Mouse (Mus musculus) neural tube, embryonic 13.5 days (tissue): ENCODE data around the gene Ifrd1. TPM values are rescaled to one million over a fixed set of nuclear protein-coding genes. Genes with fewer than 3 reads are reported as not detected.
A peak's percentile ranks its signal among the peaks of the same experiment; 100 is the strongest.

Source experiments
- ATAC-seq: fragments of 200-750 bp; cut with Nextera tagmentation; 2 replicates; pipeline ENCODE4 v1.8.0; 2017; ENCODE audit warnings: low read depth, mild to moderate bottlenecking, moderate TSS enrichment, moderate library complexity
- H3K27ac ChIP-seq: fragments of 300-500 bp; sonication (generic); replicated peaks from 2 replicates; pipeline ENCODE4 v1.5.1; 2015; ENCODE audit warnings: moderate library complexity, mild to moderate bottlenecking, inconsistent platforms
- H3K27me3 ChIP-seq: fragments of 300-500 bp; sonication (generic); 2 replicates; pipeline ENCODE4 v1.6.1; 2015; ENCODE audit warnings: mild to moderate bottlenecking, inconsistent platforms
- H3K36me3 ChIP-seq: fragments of 300-500 bp; sonication (generic); 2 replicates; pipeline ENCODE4 v1.6.1; 2015; ENCODE audit warnings: mild to moderate bottlenecking, inconsistent platforms
- H3K4me1 ChIP-seq: fragments of 300-500 bp; sonication (generic); replicated peaks from 2 replicates; pipeline ENCODE4 v1.6.1; 2015; ENCODE audit warnings: inconsistent platforms
- H3K4me2 ChIP-seq: fragments of 300-500 bp; sonication (generic); 2 replicates; pipeline ENCODE4 v1.6.1; 2015; ENCODE audit warnings: inconsistent platforms, mild to moderate bottlenecking, moderate library complexity
- H3K4me3 ChIP-seq: fragments of 300-500 bp; sonication (generic); 2 replicates; pipeline ENCODE4 v1.5.1; 2015; ENCODE audit warnings: mild to moderate bottlenecking, inconsistent platforms
- H3K9ac ChIP-seq: fragments of 300-500 bp; sonication (generic); 2 replicates; pipeline ENCODE4 v1.6.1; 2015; ENCODE audit warnings: moderate library complexity, mild to moderate bottlenecking, inconsistent platforms
- H3K9me3 ChIP-seq: fragments of 300-500 bp; sonication (generic); 2 replicates; pipeline ENCODE4 v1.6.1; 2016; ENCODE audit warnings: inconsistent platforms
- WGBS: fragments of 180-500 bp; shearing (Covaris S2); methylation state at CpG from one replicate; pipeline ENCODE4 v1.1.7; 2015; 5-methylcytosine and 5-hydroxymethylcytosine counted together
- polyA plus RNA-seq: library from polyadenylated mRNA; unstranded; fragments of >200 nt; fragmentation: Nextera tagmentation; extraction: Ambion mirVana; gene quantifications from 2 replicates; pipeline ENCODE4 v1.2.1, GENCODE M21; 2015

The Ifrd1 gene
- polyA plus RNA-seq, 1 experiment from 2014 or later, result 153 TPM

GRCm38 (mm10) chr12:40232231-40232630, 16.1 kb downstream of the Ifrd1 start:
- Histone ChIP-seq H3K9me3 (no peaks in the 10 kb centered on the region), H3K27me3 (no peaks in the 10 kb centered on the region), H3K27ac (no peak overlapping the region), H3K4me1 (no peaks in the 10 kb centered on the region), H3K4me2 (no peak overlapping the region), H3K4me3 (no peak overlapping the region), H3K9ac (no peak overlapping the region), H3K36me3 (no peaks in the 10 kb centered on the region)
- 98% methylated on average over 1 of the region's 1 CpGs for WGBS
- no peak for ATAC-seq

GRCm38 (mm10) chr12:40231632-40232031, 16.7 kb downstream of the Ifrd1 start:
- Histone ChIP-seq H3K27ac (no peak overlapping the region), H3K9ac (no peak overlapping the region), H3K4me3 (no peak overlapping the region), H3K4me1 (no peaks in the 10 kb centered on the region), H3K4me2 (no peak overlapping the region), H3K27me3 (no peaks in the 10 kb centered on the region), H3K9me3 (no peaks in the 10 kb centered on the region), H3K36me3 (no peaks in the 10 kb centered on the region)
- no peak for ATAC-seq
- WGBS, result 91% methylated on average over 2 of the region's 2 CpGs

GRCm38 (mm10) chr12:40224171-40224880, 24.0 kb downstream of the Ifrd1 start:
- Histone ChIP-seq H3K27me3 (no peaks in the 10 kb centered on the region), H3K4me3 (no peak overlapping the region), H3K4me1 (peaks cover 23% of the 10 kb centered on the region), H3K36me3 (no peaks in the 10 kb centered on the region), H3K9me3 (no peaks in the 10 kb centered on the region), H3K27ac (no peak overlapping the region), H3K4me2 (no peak overlapping the region), H3K9ac (no peak overlapping the region)
- no peak for ATAC-seq
- 95% methylated on average over 9 of the region's 9 CpGs for WGBS

GRCm38 (mm10) chr12:40223676-40224075, 24.6 kb downstream of the Ifrd1 start:
- peaks cover 23% of the 10 kb centered on the region for H3K4me1 ChIP-seq
- H3K4me3 ChIP-seq, result peak overlapping the region; percentile 82
- H3K4me2 ChIP-seq, result peak overlapping the region; percentile 65
- H3K36me3 ChIP-seq, result no peaks in the 10 kb centered on the region
- peak overlapping the region; percentile 97 for H3K27ac ChIP-seq
- H3K9ac ChIP-seq, result peak overlapping the region; percentile 67
- whole genome bisulfite sequencing, result 62% methylated on average over 10 of the region's 10 CpGs
- ATAC-seq, result no peak
- no peaks in the 10 kb centered on the region for H3K9me3 ChIP-seq
- H3K27me3 ChIP-seq, result no peaks in the 10 kb centered on the region

- no peaks in the 10 kb centered on the region for H3K9me3 ChIP-seq
- H3K27ac ChIP-seq, result peak overlapping the region; percentile 97
- no peaks in the 10 kb centered on the region for H3K27me3 ChIP-seq
- H3K9ac ChIP-seq, result peak overlapping the region; percentile 88
- peak overlapping the region; percentile 82 for H3K4me3 ChIP-seq
- peaks cover 23% of the 10 kb centered on the region for H3K4me1 ChIP-seq
- peak overlapping the region; percentile 65 for H3K4me2 ChIP-seq
- peak; percentile 99 for ATAC-seq
- H3K36me3 ChIP-seq, result no peaks in the 10 kb centered on the region
- under 1% methylated on average over 47 of the region's 47 CpGs for WGBS
These were observed 25.2 kb downstream of the Ifrd1 start for GRCm38 (mm10) chr12:40223082-40223619.

- H3K9me3 ChIP-seq, result no peaks in the 10 kb centered on the region
- under 1% methylated on average over 81 of the region's 81 CpGs for WGBS
- H3K4me2 ChIP-seq, result peak overlapping the region; percentile 65
- H3K4me3 ChIP-seq, result peak overlapping the region; percentile 82
- peak; percentile 97 for ATAC-seq
- peaks cover 23% of the 10 kb centered on the region for H3K4me1 ChIP-seq
- H3K36me3 ChIP-seq, result 0 out of 2 replicates have a peak, but pooled peaks cover 4% of the 10 kb centered on the region
- H3K27ac ChIP-seq, result peak overlapping the region; percentile 97
- H3K9ac ChIP-seq, result peak overlapping the region; percentile 88
- H3K27me3 ChIP-seq, result no peaks in the 10 kb centered on the region
These were observed 25.8 kb downstream of the Ifrd1 start for GRCm38 (mm10) chr12:40222251-40223081.

GRCm38 (mm10) chr12:40221611-40222010, 26.7 kb downstream of the Ifrd1 start:
- no peaks in the 10 kb centered on the region for H3K27me3 ChIP-seq
- peak overlapping the region; percentile 97; the same call in 1 of the 2 replicates for H3K27ac ChIP-seq
- H3K4me2 ChIP-seq, result peak overlapping the region; percentile 65
- peak overlapping the region; percentile 88 for H3K9ac ChIP-seq
- no peak for ATAC-seq
- peak overlapping the region; percentile 82 for H3K4me3 ChIP-seq
- peaks cover 8% of the 10 kb centered on the region; the same call in 1 of the 2 replicates for H3K36me3 ChIP-seq
- WGBS, result 15% methylated on average over 5 of the region's 5 CpGs
- H3K4me1 ChIP-seq, result peaks cover 23% of the 10 kb centered on the region
- H3K9me3 ChIP-seq, result no peaks in the 10 kb centered on the region

- H3K27ac ChIP-seq, result no peak overlapping the region
- H3K9ac ChIP-seq, result peak overlapping the region; percentile 88; the same call in 1 of the 2 replicates
- H3K36me3 ChIP-seq, result peaks cover 12% of the 10 kb centered on the region
- no peaks in the 10 kb centered on the region for H3K27me3 ChIP-seq
- peak overlapping the region; percentile 82 for H3K4me3 ChIP-seq
- H3K9me3 ChIP-seq, result no peaks in the 10 kb centered on the region
- ATAC-seq, result no peak
- peak overlapping the region; percentile 65 for H3K4me2 ChIP-seq
- peaks cover 23% of the 10 kb centered on the region for H3K4me1 ChIP-seq
- 35% methylated on average over 3 of the region's 3 CpGs for WGBS
These were observed 27.4 kb downstream of the Ifrd1 start for GRCm38 (mm10) chr12:40220896-40221295.

GRCm38 (mm10) chr12:40220001-40220570, 28.2 kb downstream of the Ifrd1 start:
- ATAC-seq, result no peak
- Histone ChIP-seq H3K4me2 (peak overlapping the region; percentile 65), H3K4me1 (peaks cover 28% of the 10 kb centered on the region), H3K27me3 (no peaks in the 10 kb centered on the region), H3K4me3 (peak overlapping the region; percentile 82), H3K27ac (no peak overlapping the region), H3K36me3 (peaks cover 20% of the 10 kb centered on the region), H3K9me3 (no peaks in the 10 kb centered on the region), H3K9ac (peak overlapping the region; percentile 57)
- WGBS, result 57% methylated on average over 3 of the region's 3 CpGs

- Histone ChIP-seq H3K27ac (no peak overlapping the region), H3K9me3 (no peaks in the 10 kb centered on the region), H3K4me1 (peaks cover 28% of the 10 kb centered on the region), H3K4me2 (no peak overlapping the region), H3K9ac (no peak overlapping the region), H3K36me3 (peaks cover 36% of the 10 kb centered on the region), H3K4me3 (no peak overlapping the region), H3K27me3 (no peaks in the 10 kb centered on the region)
- ATAC-seq, result no peak
- 82% methylated on average over 2 of the region's 2 CpGs for WGBS
These were observed 29.8 kb downstream of the Ifrd1 start for GRCm38 (mm10) chr12:40218430-40218945.

- H3K27me3 ChIP-seq, result no peaks in the 10 kb centered on the region
- WGBS, result 86% methylated on average over 2 of the region's 2 CpGs
- H3K4me3 ChIP-seq, result no peak overlapping the region
- no peak overlapping the region for H3K9ac ChIP-seq
- ATAC-seq, result no peak
- H3K36me3 ChIP-seq, result peaks cover 44% of the 10 kb centered on the region
- H3K27ac ChIP-seq, result no peak overlapping the region
- no peaks in the 10 kb centered on the region for H3K9me3 ChIP-seq
- H3K4me1 ChIP-seq, result peaks cover 28% of the 10 kb centered on the region
- H3K4me2 ChIP-seq, result no peak overlapping the region
These were observed 30.5 kb downstream of the Ifrd1 start for GRCm38 (mm10) chr12:40217776-40218175.
